Mouse (Mus musculus): ENCODE data around the gene Gm34653.

- TF ChIP-seq CTCF (IDR thresholded peaks at IDR 0.05; ENCODE audit: low read depth, low read length) (no peak), POLR2AphosphoS5 (IDR thresholded peaks at IDR 0.05; ENCODE audit: insufficient replicate concordance, low read depth, low read length) (no peak), TAL1 (conservative IDR thresholded peaks at IDR 0.05; ENCODE audit: low read depth, low read length) (no peak), GATA2 (IDR thresholded peaks at IDR 0.05; ENCODE audit: borderline replicate concordance, low read depth, low read length) (no peak)
These were observed 14.3 kb upstream of the Gm34653 start for GRCm38 (mm10) chr2:34818492-34818891.

All from G1E (cell line).